Comparison of ENCODE assay signal across 10 mouse cellular contexts in genomic region chr2:61354104-61354503, GRCm38 (mm10).
A peak's percentile ranks its signal among the peaks of the same experiment; 100 is the strongest.
DNase-seq lines count a peak whose midpoint lies in the region; ATAC-seq lines count a peak whose summit lies in the region.
"Had no signal": no experiment of that assay in that cellular context is flagged by ENCODE, and none has a peak within 500 bp of the region (broad histone marks: within the 10 kb centered on the region; RNA-seq: fewer than 3 reads in every experiment).

No protein-coding gene starts in this region.

- H3K27me3 ChIP-seq in stomach, embryonic 16.5 days (ENCODE audit: control insufficient read depth, insufficient read depth, low read length) = no peaks in the 10 kb centered on the region

- DNase-seq in cerebellum, postnatal 10 days = peak; percentile 9 to 11
- DNase-seq in cerebellum, adult 9-10 months = no peak
- DNase-seq in ovary, adult 18-20 months (ENCODE audit: low spot score) = peak; percentile 44
- DNase-seq in ovary, postnatal 36 days (ENCODE audit: low spot score) = no peak
- DNase-seq in heart, postnatal 36 days = peak; percentile 15 to 19
- DNase-seq in adrenal gland, postnatal 4 days (ENCODE audit: low spot score in 2 of 2) = no peak
- DNase-seq in cerebellum, adult 8-10 months = no peak
- DNase-seq: cerebellum, adult 18-20 months had no signal

- no peak overlapping the region for H3K4me3 ChIP-seq in stomach, embryonic 16.5 days (replicated peaks; ENCODE audit: low read length)

- ATAC-seq in stomach, embryonic 16.5 days (ENCODE audit: insufficient read depth, low FRiP score) = peak; percentile 44; the same call in 1 of the 2 replicates
- ATAC-seq: intestine, embryonic 16.5 days had no signal

- no peaks in the 10 kb centered on the region for H3K9me3 ChIP-seq in stomach, embryonic 16.5 days (replicated peaks; ENCODE audit: control insufficient read depth, low read length)

- H3K4me1 ChIP-seq in stomach, embryonic 16.5 days (ENCODE audit: control insufficient read depth, insufficient read depth, low read length) = no peaks in the 10 kb centered on the region

- H3K27ac ChIP-seq in stomach, embryonic 16.5 days (ENCODE audit: low read length) = 0 out of 2 replicates have a peak overlapping the region, but pooled peaks have one; percentile 10

- intact Hi-C loops in heart, postnatal 36 days (cut with DNase I) = no loop called here

- no peak overlapping the region for H3K4me2 ChIP-seq in stomach, embryonic 16.5 days (ENCODE audit: low read depth, low read length)

- H3K9ac ChIP-seq in stomach, embryonic 16.5 days (ENCODE audit: low read length) = no peak overlapping the region

- WGBS in stomach, embryonic 16.5 days = 53% methylated on average over 8 of the region's 8 CpGs

- no peaks in the 10 kb centered on the region for H3K36me3 ChIP-seq in stomach, embryonic 16.5 days (ENCODE audit: control insufficient read depth, insufficient read depth, low read length)

Comparison
In these comparisons a context has a peak if more than half of its experiments do, and no peak if none do; other contexts are left out.
1. DNase-seq: peak in cerebellum, postnatal 10 days (2 of 2), ovary, adult 18-20 months (single experiment) and heart, postnatal 36 days (2 of 2); none in cerebellum, adult 9-10 months (single experiment), ovary, postnatal 36 days (single experiment), adrenal gland, postnatal 4 days (0 of 2) and cerebellum, adult 8-10 months (single experiment).